Mouse (Mus musculus) heart, postnatal 0 days (tissue): Measurements from ENCODE around the gene Ssc5d. TPM values are rescaled to one million over a fixed set of nuclear protein-coding genes. Genes with fewer than 3 reads are reported as not detected.
A peak's percentile ranks its signal among the peaks of the same experiment; 100 is the strongest.

ENCODE experiments used
- ATAC-seq: fragments of 200-750 bp; cut with Nextera tagmentation; 2 replicates; pipeline ENCODE4 v1.8.0; 2017; ENCODE audit warnings: low read depth, moderate number of reproducible peaks, moderate library complexity; ENCODE audit not compliant: insufficient read depth
- DNase-seq: peaks from one replicate; pipeline ENCODE4 v3.0.0-alpha.2; 2016; ENCODE audit warnings: low spot score
- H3K27ac ChIP-seq: fragments of 300-500 bp; sonication (generic); 2 replicates; pipeline ENCODE4 v1.5.1; 2014; ENCODE audit warnings: low read depth, mild to moderate bottlenecking
- H3K27me3 ChIP-seq: fragments of 300-500 bp; sonication (generic); 2 replicates; pipeline ENCODE4 v1.6.1; 2014; ENCODE audit warnings: low read length, mixed read lengths; ENCODE audit not compliant: control insufficient read depth, insufficient read depth
- H3K36me3 ChIP-seq: fragments of 300-500 bp; sonication (generic); replicated peaks from 2 replicates; pipeline ENCODE4 v1.6.1; 2014; ENCODE audit warnings: low read length, mixed read lengths; ENCODE audit not compliant: control insufficient read depth, insufficient read depth
- H3K4me1 ChIP-seq: fragments of 300-500 bp; sonication (generic); 2 replicates; pipeline ENCODE4 v1.6.1; 2014; ENCODE audit warnings: antibody characterized with exemption; ENCODE audit not compliant: control insufficient read depth, insufficient read depth
- H3K4me2 ChIP-seq: fragments of 300-500 bp; sonication (generic); 2 replicates; pipeline ENCODE4 v1.6.1; 2014; ENCODE audit warnings: low read depth, mild to moderate bottlenecking, low read length, moderate library complexity
- H3K4me3 ChIP-seq: fragments of 300-500 bp; sonication (generic); 2 replicates; pipeline ENCODE4 v1.5.1; 2014; ENCODE audit warnings: low read depth, low read length
- H3K9ac ChIP-seq: fragments of 300-500 bp; sonication (generic); replicated peaks from 2 replicates; pipeline ENCODE4 v1.6.1; 2014; ENCODE audit warnings: low read depth, low read length, mixed read lengths
- H3K9me3 ChIP-seq: fragments of 300-500 bp; sonication (generic); replicated peaks from 2 replicates; pipeline ENCODE4 v1.6.1; 2016; ENCODE audit warnings: low read length; ENCODE audit not compliant: control insufficient read depth
- CTCF ChIP-seq: IDR thresholded peaks from 2 replicates; pipeline ENCODE4 v1.5.1; 2016; ENCODE audit warnings: antibody characterized with exemption, control low read depth, low read depth
- EP300 ChIP-seq: IDR thresholded peaks from 2 replicates; pipeline ENCODE4 v1.6.1; 2016; ENCODE audit warnings: antibody characterized with exemption, low read depth
- WGBS: fragments of 180-500 bp; shearing (Covaris S2); extraction: QIAGEN DNeasy Blood & Tissue Kit; methylation state at CpG from one replicate; pipeline ENCODE4 v1.1.7; 2014; 5-methylcytosine and 5-hydroxymethylcytosine counted together
- polyA plus RNA-seq: library from polyadenylated mRNA; unstranded; fragments of >200 nt; fragmentation: Nextera tagmentation; extraction: Ambion mirVana; gene quantifications from 2 replicates; pipeline ENCODE4 v1.2.1, GENCODE M21; 2015
- total RNA-seq: library from RNA; depleted of rRNA; stranded (reverse); fragments of >200 nt; gene quantifications from 2 replicates; pipeline ENCODE4 v1.2.3, GENCODE M21; 2014; ENCODE audit warnings: low replicate concordance

Ssc5d gene
- total and polyA plus RNA-seq, 2 experiments from 2014 or later: 1.2 to 5.0 TPM

DNA sequence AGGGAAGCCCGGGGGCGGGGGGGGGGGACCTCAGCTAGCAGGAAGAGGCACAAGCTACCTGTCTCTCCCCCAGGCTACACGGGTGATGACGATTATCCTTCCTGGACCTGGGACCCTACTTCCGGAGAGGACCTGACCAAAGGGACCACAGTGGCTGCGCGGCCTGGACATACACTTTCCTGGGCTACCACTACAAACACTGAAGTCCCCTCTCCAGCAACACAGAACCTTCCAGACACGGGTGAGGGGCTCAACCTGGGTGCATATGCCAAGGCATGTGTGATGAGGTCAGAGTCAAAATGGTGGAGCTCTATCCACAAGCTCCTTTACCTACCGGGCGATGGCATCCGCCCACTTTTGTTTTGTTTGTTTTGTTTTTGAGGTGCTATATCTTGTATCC lies 11.8 kb downstream of the Ssc5d start:
- WGBS: 66% methylated on average over 11 of the region's 11 CpGs
- H3K27me3 ChIP-seq: no peaks in the 10 kb centered on the region
- H3K9me3 ChIP-seq: no peaks in the 10 kb centered on the region
- TF ChIP-seq EP300 (no peak), CTCF (no peak)
- no peaks in the 10 kb centered on the region for H3K4me1 ChIP-seq
- no peak overlapping the region for H3K4me2 ChIP-seq
- H3K9ac ChIP-seq: no peak overlapping the region
- no peak overlapping the region for H3K27ac ChIP-seq
- H3K4me3 ChIP-seq: no peak overlapping the region
- ATAC-seq: no peak
- H3K36me3 ChIP-seq: no peaks in the 10 kb centered on the region; the same call in 1 of the 2 replicates
- DNase-seq: no peak

DNA sequence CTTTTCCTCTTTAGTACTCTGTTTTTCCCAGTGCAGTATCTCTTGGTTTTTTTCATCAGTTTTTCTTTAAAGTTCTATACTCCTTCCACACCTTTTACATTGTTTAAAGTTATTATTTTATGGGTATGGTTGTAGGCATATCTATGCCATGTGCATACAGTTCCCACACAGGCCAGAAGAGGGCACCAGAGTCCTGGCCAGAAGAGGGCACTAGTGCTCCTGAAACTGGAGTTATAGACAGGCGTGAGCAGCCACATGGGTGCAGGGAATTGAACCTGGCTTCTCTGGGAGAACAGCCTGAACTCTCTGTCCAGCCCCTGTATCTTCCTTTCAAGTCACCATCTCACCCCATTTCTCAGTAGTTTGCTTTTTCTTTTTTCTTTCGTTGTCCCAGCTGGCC lies 12.9 kb downstream of the Ssc5d start:
- 41% methylated on average over 2 of the region's 2 CpGs for WGBS
- no peak overlapping the region for H3K4me3 ChIP-seq
- no peaks in the 10 kb centered on the region for H3K9me3 ChIP-seq
- H3K27me3 ChIP-seq: no peaks in the 10 kb centered on the region
- peak; percentile 87 for TF ChIP-seq CTCF
- TF ChIP-seq EP300: no peak
- H3K4me2 ChIP-seq: no peak overlapping the region
- no peak overlapping the region for H3K27ac ChIP-seq
- H3K36me3 ChIP-seq: no peaks in the 10 kb centered on the region; the same call in 1 of the 2 replicates
- H3K4me1 ChIP-seq: peaks cover 2% of the 10 kb centered on the region; the same call in 1 of the 2 replicates
- ATAC-seq: no peak
- peak; percentile 43 for DNase-seq
- H3K9ac ChIP-seq: no peak overlapping the region

DNA sequence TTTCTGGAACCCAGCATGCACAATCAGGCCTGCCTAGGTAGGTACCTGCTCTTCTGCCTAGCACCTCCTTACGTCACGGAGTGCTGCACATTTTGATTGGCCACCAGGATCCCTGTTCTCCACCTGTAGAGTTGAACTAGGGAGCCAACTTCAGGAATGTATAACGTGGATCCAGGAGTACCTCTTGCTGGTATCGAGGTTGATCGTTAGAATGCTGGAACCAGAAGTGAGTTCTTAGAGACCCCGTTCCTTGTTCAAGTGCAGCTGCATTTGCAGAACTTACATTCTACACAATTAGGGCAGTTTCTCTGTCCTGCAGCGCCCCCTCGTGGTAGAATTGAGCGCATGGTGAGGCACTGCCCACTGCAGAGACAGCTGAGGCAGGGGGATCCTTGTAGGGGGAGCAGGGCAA lies 14.5 kb downstream of the Ssc5d start:
- Histone ChIP-seq H3K9ac (no peak overlapping the region), H3K9me3 (no peaks in the 10 kb centered on the region), H3K27me3 (no peaks in the 10 kb centered on the region), H3K4me2 (no peak overlapping the region), H3K36me3 (no peaks in the 10 kb centered on the region), H3K27ac (no peak overlapping the region), H3K4me3 (no peak overlapping the region), H3K4me1 (peaks cover 3% of the 10 kb centered on the region; the same call in 1 of the 2 replicates)
- ATAC-seq: peak; percentile 39; the same call in 1 of the 2 replicates
- peak; percentile 47 for DNase-seq
- WGBS: 16% methylated on average over 9 of the region's 9 CpGs
- no peak for TF ChIP-seq EP300
- peak; percentile 83 for TF ChIP-seq CTCF

DNA sequence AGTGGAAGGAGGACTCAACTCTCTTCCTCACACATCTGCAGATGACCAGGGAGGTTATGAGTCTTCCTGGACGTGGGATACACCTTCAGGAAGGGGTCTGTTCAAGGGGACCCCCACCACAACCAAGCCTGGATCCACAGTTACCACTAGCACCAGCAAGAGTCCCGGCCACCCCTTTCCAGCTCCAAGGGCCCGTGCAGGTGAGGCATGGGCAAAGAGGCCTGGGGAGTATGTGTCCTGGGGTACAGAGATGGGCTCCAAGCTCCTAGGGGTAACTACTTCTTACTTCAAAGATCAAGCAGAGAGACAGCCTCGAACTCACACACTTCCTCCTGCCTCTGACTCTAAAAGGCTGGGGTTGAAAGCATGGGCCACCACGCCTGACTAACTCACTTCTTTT lies 17.1 kb downstream of the Ssc5d start:
- no peak overlapping the region for H3K4me2 ChIP-seq
- no peak overlapping the region for H3K9ac ChIP-seq
- DNase-seq (no peak), ATAC-seq (no peak)
- no peaks in the 10 kb centered on the region for H3K27me3 ChIP-seq
- peaks cover 3% of the 10 kb centered on the region; the same call in 1 of the 2 replicates for H3K4me1 ChIP-seq
- H3K4me3 ChIP-seq: no peak overlapping the region
- no peaks in the 10 kb centered on the region for H3K36me3 ChIP-seq
- H3K9me3 ChIP-seq: no peaks in the 10 kb centered on the region
- WGBS: 32% methylated on average over 5 of the region's 5 CpGs
- TF ChIP-seq EP300: no peak
- TF ChIP-seq CTCF: no peak
- H3K27ac ChIP-seq: no peak overlapping the region

DNA sequence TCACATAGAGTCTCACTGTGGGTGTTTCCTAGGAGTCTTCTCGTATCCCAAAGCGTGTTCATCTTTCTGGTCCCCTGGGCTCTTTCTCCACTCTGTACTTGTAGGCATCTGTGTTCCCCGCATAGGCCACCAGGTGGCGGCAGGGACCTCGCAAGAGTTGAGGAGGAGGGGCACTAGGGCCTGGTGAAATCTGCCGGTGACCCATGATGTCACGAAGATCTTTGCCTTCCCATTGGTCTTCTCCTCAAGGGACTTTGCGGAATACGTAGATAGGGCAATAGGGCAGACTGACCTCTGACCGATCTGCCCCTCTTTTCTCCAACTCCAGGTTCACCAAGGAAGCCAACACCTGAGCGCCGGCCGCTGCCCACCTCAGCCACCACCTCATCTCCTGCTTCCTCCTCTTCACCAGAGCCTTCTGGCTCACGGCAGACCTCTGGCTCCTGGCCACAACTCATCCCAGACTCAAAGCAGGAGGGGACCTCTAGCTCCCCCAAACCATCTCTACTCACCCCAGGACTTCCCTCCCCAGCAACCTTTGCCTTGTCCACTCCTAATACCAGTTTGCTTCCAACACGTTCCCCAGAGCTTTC lies 17.7 kb downstream of the Ssc5d start:
- ATAC-seq (peak; percentile 87), DNase-seq (peak; percentile 93)
- Histone ChIP-seq H3K4me3 (peak overlapping the region; percentile 41), H3K27me3 (no peaks in the 10 kb centered on the region), H3K27ac (no peak overlapping the region), H3K4me2 (peak overlapping the region; percentile 68), H3K4me1 (peaks cover 3% of the 10 kb centered on the region; the same call in 1 of the 2 replicates), H3K9ac (0 out of 2 replicates have a peak overlapping the region, but pooled peaks have one; percentile 18), H3K9me3 (no peaks in the 10 kb centered on the region), H3K36me3 (no peaks in the 10 kb centered on the region)
- TF ChIP-seq EP300: no peak
- peak; percentile 98 for TF ChIP-seq CTCF
- WGBS: 12% methylated on average over 15 of the region's 15 CpGs

DNA sequence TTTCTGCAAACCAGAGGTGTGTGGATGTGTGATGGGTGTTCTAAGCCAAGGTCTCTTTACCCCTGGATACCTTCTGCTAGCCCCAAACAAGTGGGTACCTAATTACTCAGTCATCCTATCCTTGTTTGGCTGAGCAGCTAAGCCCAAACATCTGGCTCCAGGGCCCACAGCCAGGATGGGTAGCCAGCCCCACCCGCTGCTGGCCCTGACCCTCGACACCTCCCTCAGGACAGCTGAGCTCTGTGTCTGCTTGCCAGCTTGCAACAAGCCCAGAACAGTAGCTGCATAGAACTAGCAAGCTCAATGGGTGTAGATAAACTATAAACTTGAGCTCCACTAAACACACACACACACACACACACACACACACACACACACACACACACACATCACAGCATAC lies 22.3 kb downstream of the Ssc5d start:
- Histone ChIP-seq H3K4me2 (no peak overlapping the region), H3K27me3 (no peaks in the 10 kb centered on the region), H3K4me1 (peaks cover 3% of the 10 kb centered on the region; the same call in 1 of the 2 replicates), H3K4me3 (no peak overlapping the region), H3K36me3 (no peaks in the 10 kb centered on the region), H3K27ac (no peak overlapping the region), H3K9ac (no peak overlapping the region; the same call in 1 of the 2 replicates), H3K9me3 (no peaks in the 10 kb centered on the region)
- DNase-seq (no peak), ATAC-seq (no peak)
- WGBS: 31% methylated on average over 2 of the region's 2 CpGs
- TF ChIP-seq CTCF (no peak), EP300 (no peak)
